Mouse (Mus musculus): ENCODE results near the gene Slc43a3. TPM values are rescaled to one million over a fixed set of nuclear protein-coding genes. Genes with fewer than 3 reads are reported as not detected.

Gene Slc43a3
- polyA plus RNA-seq, 1 experiment from 2014 or later = 36.6 TPM

Small RNA genes lying within 50 kb of the gene (microRNA-seq; reads per million reads assigned to microRNA genes)
- gene Gm24332 (ENCODE audit: borderline number of aligned reads) = not detected

Other genes with a start within 250 kb of the Slc43a3 start
- gene Zdhhc5, start 221.4 kb upstream of the Slc43a3 start, polyA plus RNA-seq (2014; fragmentation: Nextera tagmentation; extraction: Ambion mirVana) = 31.4 and 31.6 TPM in 2 replicates
- 22.6 and 24.2 TPM in 2 replicates for gene Clp1, start 209.2 kb upstream of the Slc43a3 start, polyA plus RNA-seq (2014; fragmentation: Nextera tagmentation; extraction: Ambion mirVana)
- gene Ypel4, start 202.5 kb upstream of the Slc43a3 start, polyA plus RNA-seq (2014; fragmentation: Nextera tagmentation; extraction: Ambion mirVana) = 5.5 and 6.5 TPM in 2 replicates
- gene Gm19426, start 192.9 kb upstream of the Slc43a3 start, polyA plus RNA-seq (2014; fragmentation: Nextera tagmentation; extraction: Ambion mirVana) = 3.9 and 4.0 TPM in 2 replicates
- 63.0 and 64.7 TPM in 2 replicates for gene Serping1, start 161.1 kb upstream of the Slc43a3 start, polyA plus RNA-seq (2014; fragmentation: Nextera tagmentation; extraction: Ambion mirVana)
- gene Ube2l6, start 137.8 kb upstream of the Slc43a3 start, polyA plus RNA-seq (2014; fragmentation: Nextera tagmentation; extraction: Ambion mirVana) = 44.5 and 48.2 TPM in 2 replicates
- gene Smtnl1, start 113.9 kb upstream of the Slc43a3 start, polyA plus RNA-seq (2014; fragmentation: Nextera tagmentation; extraction: Ambion mirVana) = 0.48 and 1.6 TPM in 2 replicates
- 55.5 and 55.7 TPM in 2 replicates for gene Timm10, start 109.6 kb upstream of the Slc43a3 start, polyA plus RNA-seq (2014; fragmentation: Nextera tagmentation; extraction: Ambion mirVana)
- gene Slc43a1, start 97.7 kb upstream of the Slc43a3 start, polyA plus RNA-seq (2014; fragmentation: Nextera tagmentation; extraction: Ambion mirVana) = 14.3 and 17.0 TPM in 2 replicates
- 2.5 and 3.4 TPM in 2 replicates for gene Rtn4rl2, start 49.9 kb upstream of the Slc43a3 start, polyA plus RNA-seq (2014; fragmentation: Nextera tagmentation; extraction: Ambion mirVana)
- 0.34 TPM in 1 of 2 replicates, not detected in the other for gene Prg2, start 43.9 kb downstream of the Slc43a3 start, polyA plus RNA-seq (2014; fragmentation: Nextera tagmentation; extraction: Ambion mirVana)
- gene Prg3, start 51.6 kb downstream of the Slc43a3 start, polyA plus RNA-seq (2014; fragmentation: Nextera tagmentation; extraction: Ambion mirVana) = not detected in 2 replicates
- 217 and 272 TPM in 2 replicates for gene Ssrp1, start 100.7 kb downstream of the Slc43a3 start, polyA plus RNA-seq (2014; fragmentation: Nextera tagmentation; extraction: Ambion mirVana)
- gene P2rx3, start 100.9 kb downstream of the Slc43a3 start, polyA plus RNA-seq (2014; fragmentation: Nextera tagmentation; extraction: Ambion mirVana) = 6.7 and 7.0 TPM in 2 replicates
- gene Tnks1bp1, start 111.4 kb downstream of the Slc43a3 start, polyA plus RNA-seq (2014; fragmentation: Nextera tagmentation; extraction: Ambion mirVana) = 14.7 and 16.6 TPM in 2 replicates
- gene Aplnr, start 199.6 kb downstream of the Slc43a3 start, polyA plus RNA-seq (2014; fragmentation: Nextera tagmentation; extraction: Ambion mirVana) = 62.0 and 63.2 TPM in 2 replicates